Mouse (Mus musculus) layer of hippocampus, adult 2 months (tissue): ENCODE measurements at regions not wholly inside any gene's neighbourhood (a gene's known extent, or its start where the extent isn't known, plus 50 kb on each side); places are given as distances from the start of the nearest gene placed in this dataset.
"Not testable (repeated sequence)": the region's sequence is repeated elsewhere in the genome, so short reads cannot be mapped to it uniquely, and the experiment has no call there.

Experiments used
- DNase-seq, 2 experiments: peaks; one replicate each; pipeline ENCODE4 v3.0.0; 2022; ENCODE audit warnings: low spot score in 2 of 2
- H3K27ac ChIP-seq: fragments of 200-600 bp; 2 replicates; pipeline ENCODE4 v1.8.1; 2022
- H3K4me3 ChIP-seq: fragments of 200-600 bp; 2 replicates; pipeline ENCODE4 v1.8.1; 2022; ENCODE audit warnings: mild to moderate bottlenecking
- CTCF ChIP-seq: fragments of 200-600 bp; conservative IDR thresholded peaks from 2 replicates; pipeline ENCODE4 v1.8.1; 2022; ENCODE audit warnings: antibody characterized with exemption, mild to moderate bottlenecking, moderate library complexity

GRCm38 (mm10) chr7:25981167-25981566, 80.1 kb upstream of the Cyp2b13 start:
- TF ChIP-seq CTCF, result no peak
- no peak for DNase-seq
- Histone ChIP-seq H3K4me3 (no peak overlapping the region), H3K27ac (no peak overlapping the region)

- no peak for DNase-seq
- no peak overlapping the region for H3K4me3 ChIP-seq
- TF ChIP-seq CTCF, result no peak
- H3K27ac ChIP-seq, result no peak overlapping the region
Measured at GRCm38 (mm10) chr7:25986981-25987380, 74.3 kb upstream of the Cyp2b13 start.

GRCm38 (mm10) chr7:25988322-25988721, 73.0 kb upstream of the Cyp2b13 start:
- no peak for DNase-seq
- no peak overlapping the region for H3K27ac ChIP-seq

GRCm38 (mm10) chr7:26005916-26006315, 55.4 kb upstream of the Cyp2b13 start:
- DNase-seq, H3K4me3 ChIP-seq, H3K27ac ChIP-seq: not testable (repeated sequence)

More at GRCm38 (mm10) chr7:25988322-25988721, 73.0 kb upstream of the Cyp2b13 start:
- peak; percentile 15; the same call in 1 of the 2 replicates for TF ChIP-seq CTCF
- H3K4me3 ChIP-seq, result no peak overlapping the region

- DNase-seq, result no peak
- Histone ChIP-seq H3K4me3 (no peak overlapping the region), H3K27ac (no peak overlapping the region)
- TF ChIP-seq CTCF, result no peak
Measured at GRCm38 (mm10) chr7:26008056-26008455, 53.2 kb upstream of the Cyp2b13 start.
